Mouse (Mus musculus) B cell, adult 67 days (primary cell): ENCODE data around the gene Cmtm2b. TPM values are rescaled to one million over a fixed set of nuclear protein-coding genes. Genes with fewer than 3 reads are reported as not detected.

Experiments used
- total RNA-seq, 2 experiments: library from RNA; stranded (reverse); gene quantifications; 4 replicates each; pipeline ENCODE4 v1.2.4; 2023

The Cmtm2b gene
- not detected for total RNA-seq

GRCm38 (mm10) chr8:104321930-104322329 is at the start of gene Cmtm2b:
TSS of gene Cmtm2b (plus strand) at chr8:104322230.

GRCm38 (mm10) chr8:104293081-104293480 is 28.9 kb upstream of the Cmtm2b start, which contains the start of gene Cmtm2a:
TSS of gene Cmtm2a (minus strand) at chr8:104293181.

GRCm38 (mm10) chr8:104309441-104310155 is 12.4 kb upstream of the Cmtm2b start, which contains the start of the genes Gm45711 and Cmtm1:
TSS of gene Gm45711 (minus strand) at chr8:104310081.
TSS of gene Cmtm1 (minus strand) at chr8:104310145.

GRCm38 (mm10) chr8:104321267-104321666 is 763 bp upstream of the Cmtm2b start, which contains the start of gene Gm11020:
TSS of gene Gm11020 (plus strand) at chr8:104321567.

GRCm38 (mm10) chr8:104339229-104339982 is 17.4 kb downstream of the Cmtm2b start, which contains the start of gene Cmtm3:
TSS of gene Cmtm3 (plus strand) at chr8:104339410.

Other genes with a start within 250 kb of the Cmtm2b start
- gene Cdh5, start 220.6 kb upstream of the Cmtm2b start, total RNA-seq, result 1 to 10 TPM in 1 of 2 experiments, under 1 TPM in 1; 0.62 to 1.1 TPM
- gene Bean1, start 151.8 kb upstream of the Cmtm2b start, total RNA-seq, result not detected
- gene Tk2, start 73.7 kb upstream of the Cmtm2b start, total RNA-seq, result 100 to 1,000 TPM in 1 of 2 experiments, 10 to 100 TPM in 1; 93.8 to 144 TPM
- gene Cklf, start 71.4 kb upstream of the Cmtm2b start, total RNA-seq, result 10 to 100 TPM; 72.0 to 85.3 TPM
- gene Cmtm2a, start 29.0 kb upstream of the Cmtm2b start, total RNA-seq, result not detected
- not detected for gene Gm45711, start 12.1 kb upstream of the Cmtm2b start, total RNA-seq
- not detected for gene Cmtm1, start 12.1 kb upstream of the Cmtm2b start, total RNA-seq
- gene Gm11020, start 663 bp upstream of the Cmtm2b start, total RNA-seq, result not detected
- gene Cmtm3, start 17.2 kb downstream of the Cmtm2b start, total RNA-seq, result 10 to 100 TPM; 14.2 to 16.9 TPM
- 1 to 10 TPM; 1.1 to 1.4 TPM for gene Cmtm4, start 73.6 kb downstream of the Cmtm2b start, total RNA-seq
- 10 to 100 TPM; 47.8 to 64.7 TPM for gene Dync1li2, start 120.8 kb downstream of the Cmtm2b start, total RNA-seq
- gene Terb1, start 187.7 kb downstream of the Cmtm2b start, total RNA-seq, result 1 to 10 TPM; 2.4 to 2.8 TPM
- gene Nae1, start 212.4 kb downstream of the Cmtm2b start, total RNA-seq, result 10 to 100 TPM; 44.8 to 45.2 TPM
- gene Car7, start 212.5 kb downstream of the Cmtm2b start, total RNA-seq, result 1 to 10 TPM in 1 of 2 experiments, under 1 TPM in 1; 0.95 to 2.7 TPM